Mouse (Mus musculus): ENCODE results near the gene Gm12830.

The Gm12830 gene

GRCm38 (mm10) chr4:114844600-114844999 is 23.1 kb downstream of the Gm12830 start:
- DNase-seq (ENCODE audit: low read depth, low spot score): no peak

- DNase-seq (ENCODE audit: low read depth, low spot score): no peak
Observed at GRCm38 (mm10) chr4:114845622-114846021, 24.1 kb downstream of the Gm12830 start.

- DNase-seq (ENCODE audit: low read depth, low spot score): no peak
Observed at GRCm38 (mm10) chr4:114846723-114847122, 25.2 kb downstream of the Gm12830 start.

- DNase-seq (ENCODE audit: low read depth, low spot score): no peak
Observed at GRCm38 (mm10) chr4:114853968-114854367, 32.4 kb downstream of the Gm12830 start.

- DNase-seq (ENCODE audit: low read depth, low spot score): no peak
Observed at GRCm38 (mm10) chr4:114858426-114858825, 36.9 kb downstream of the Gm12830 start.

GRCm38 (mm10) chr4:114863166-114863565 is 41.6 kb downstream of the Gm12830 start:
- DNase-seq (ENCODE audit: low read depth, low spot score): no peak

- DNase-seq (ENCODE audit: low read depth, low spot score): no peak
Observed at GRCm38 (mm10) chr4:114869765-114870490, 48.4 kb downstream of the Gm12830 start.

GRCm38 (mm10) chr4:114876441-114876972 is 55.0 kb downstream of the Gm12830 start:
- no peak for DNase-seq (ENCODE audit: low read depth, low spot score)

GRCm38 (mm10) chr4:114882232-114882631 is 60.7 kb downstream of the Gm12830 start:
- no peak for DNase-seq (ENCODE audit: low read depth, low spot score)

GRCm38 (mm10) chr4:114897853-114898252 is 76.3 kb downstream of the Gm12830 start:
- DNase-seq (ENCODE audit: low read depth, low spot score): peak; percentile 13

GRCm38 (mm10) chr4:114899885-114900284 is 78.4 kb downstream of the Gm12830 start:
- DNase-seq (ENCODE audit: low read depth, low spot score): no peak

GRCm38 (mm10) chr4:114900866-114901642 is 79.5 kb downstream of the Gm12830 start:
- DNase-seq (ENCODE audit: low read depth, low spot score): no peak

GRCm38 (mm10) chr4:114901643-114902351 is 80.3 kb downstream of the Gm12830 start:
- DNase-seq (ENCODE audit: low read depth, low spot score): peak; percentile 18

GRCm38 (mm10) chr4:114902641-114903421 is 81.3 kb downstream of the Gm12830 start:
- DNase-seq (ENCODE audit: low read depth, low spot score): no peak

GRCm38 (mm10) chr4:114903422-114903782 is 81.9 kb downstream of the Gm12830 start:
- peak; percentile 9 for DNase-seq (ENCODE audit: low read depth, low spot score)

GRCm38 (mm10) chr4:114905501-114905900 is 84.0 kb downstream of the Gm12830 start:
- no peak for DNase-seq (ENCODE audit: low read depth, low spot score)
